Mouse (Mus musculus) heart, postnatal 10 days (tissue): ENCODE data around the gene Crtc2. TPM values are rescaled to one million over a fixed set of nuclear protein-coding genes. Genes with fewer than 3 reads are reported as not detected.
"Not testable (repeated sequence)": the region's sequence is repeated elsewhere in the genome, so short reads cannot be mapped to it uniquely, and the experiment has no call there.

Experiments
- DNase-seq, 2 experiments: peaks; one replicate each; pipeline ENCODE4 v3.0.0; 2021
- intact Hi-C: fragments of 180-260 bp; cut with DNase I; formaldehyde crosslinking; loops from one replicate; pipeline ENCODE4 v1.15.1; 2025
- total RNA-seq, 2 experiments: library from RNA; stranded (reverse); gene quantifications; 2 replicates each; pipeline ENCODE4 v1.2.3; 2021

Crtc2 gene
- total RNA-seq, 2 experiments from 2014 or later, result 21.1 to 26.9 TPM

GRCm38 (mm10) chr3:90265034-90265931 lies 11.3 kb downstream of the Crtc2 start, which contains the start of gene Dennd4b:
TSS of gene Dennd4b (plus strand) at chr3:90265185.
- intact Hi-C loops, result loop anchor here (1.0 kb wide), 2 partner anchors 27 to 108 kb away; no protein-coding TSS in a partner anchor
- DNase-seq, result peak; percentile 94 to 97

- DNase-seq, result peak; percentile 54 to 83
- intact Hi-C loops, result loop anchor here (1.0 kb wide), 2 partner anchors 26 to 107 kb away; no protein-coding TSS in a partner anchor
Measured at GRCm38 (mm10) chr3:90265932-90266741, 12.2 kb downstream of the Crtc2 start.

GRCm38 (mm10) chr3:90266901-90267775 lies 13.2 kb downstream of the Crtc2 start:
- intact Hi-C loops, result no loop called here
- no peak for DNase-seq

- DNase-seq, result no peak
- intact Hi-C loops, result no loop called here
Measured at GRCm38 (mm10) chr3:90268190-90268589, 14.2 kb downstream of the Crtc2 start.

GRCm38 (mm10) chr3:90268971-90269370 lies 15.0 kb downstream of the Crtc2 start:
- no peak for DNase-seq
- intact Hi-C loops, result no loop called here

GRCm38 (mm10) chr3:90270784-90271183 lies 16.8 kb downstream of the Crtc2 start:
- intact Hi-C loops, result no loop called here
- DNase-seq, result no peak

- intact Hi-C loops, result no loop called here
- DNase-seq, result no peak
Measured at GRCm38 (mm10) chr3:90272170-90272569, 18.2 kb downstream of the Crtc2 start.

- intact Hi-C loops, result no loop called here
- no peak for DNase-seq
Measured at GRCm38 (mm10) chr3:90273855-90274254, 19.9 kb downstream of the Crtc2 start.

- no peak for DNase-seq
- intact Hi-C loops, result no loop called here
Measured at GRCm38 (mm10) chr3:90275286-90275685, 21.3 kb downstream of the Crtc2 start.

- DNase-seq, result no peak
- intact Hi-C loops, result no loop called here
Measured at GRCm38 (mm10) chr3:90276858-90277257, 22.9 kb downstream of the Crtc2 start.

- DNase-seq, result no peak
- intact Hi-C loops, result no loop called here
Measured at GRCm38 (mm10) chr3:90277793-90278192, 23.8 kb downstream of the Crtc2 start.

GRCm38 (mm10) chr3:90278211-90278610 lies 24.2 kb downstream of the Crtc2 start:
- intact Hi-C loops, result no loop called here
- no peak for DNase-seq

GRCm38 (mm10) chr3:90279216-90279615 lies 25.3 kb downstream of the Crtc2 start:
- DNase-seq, result no peak
- intact Hi-C loops, result no loop called here

GRCm38 (mm10) chr3:90279743-90280142 lies 25.8 kb downstream of the Crtc2 start:
- no peak for DNase-seq
- intact Hi-C loops, result no loop called here

- intact Hi-C loops, result no loop called here
Measured at GRCm38 (mm10) chr3:90280708-90281107, 26.7 kb downstream of the Crtc2 start.

GRCm38 (mm10) chr3:90284150-90284549 lies 30.2 kb downstream of the Crtc2 start:
- no peak for DNase-seq

More at GRCm38 (mm10) chr3:90280708-90281107, 26.7 kb downstream of the Crtc2 start:
- no peak for DNase-seq

GRCm38 (mm10) chr3:90289403-90289802 lies 35.4 kb downstream of the Crtc2 start:
- DNase-seq, intact Hi-C loops: not testable (repeated sequence)

More at GRCm38 (mm10) chr3:90284150-90284549, 30.2 kb downstream of the Crtc2 start:
- intact Hi-C loops, result no loop called here

GRCm38 (mm10) chr3:90290602-90291001 lies 36.6 kb downstream of the Crtc2 start:
- intact Hi-C loops, result loop anchor here (2.0 kb wide), 1 partner anchor 82 kb away; no protein-coding TSS in a partner anchor
- DNase-seq, result peak in 1 of 2 experiments; percentile 22

- DNase-seq, result no peak
- intact Hi-C loops, result loop anchor here (1.0 to 2.0 kb wide), 2 partner anchors 27 to 81 kb away; partner anchors contain the start of gene Dennd4b
Measured at GRCm38 (mm10) chr3:90291982-90292344, 38.0 kb downstream of the Crtc2 start.
